Mouse (Mus musculus): ENCODE data around the gene Tnip1.
A peak's percentile ranks its signal among the peaks of the same experiment; 100 is the strongest.

Gene Tnip1

DNA sequence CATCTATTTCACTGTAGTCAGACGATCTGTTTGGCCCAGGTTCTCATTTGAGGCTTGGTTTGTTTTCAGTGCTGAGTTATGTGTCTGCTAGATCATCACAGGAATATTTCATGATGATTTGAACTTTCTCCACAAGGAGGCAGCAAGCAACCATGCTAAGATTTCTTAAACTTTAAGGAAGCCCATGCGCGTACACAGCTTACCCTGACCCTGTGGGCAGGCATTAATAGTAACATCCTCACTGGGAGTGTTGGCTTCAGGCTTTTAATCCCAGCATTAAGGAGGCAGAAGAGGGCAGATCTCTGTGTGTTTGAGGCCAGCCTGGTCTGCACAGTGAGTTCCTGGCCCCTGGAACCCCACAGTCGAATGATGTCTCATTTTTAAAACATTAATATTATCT, 83.3 kb downstream of the Tnip1 start:
- DNase-seq (ENCODE audit: low spot score) = no peak

DNA sequence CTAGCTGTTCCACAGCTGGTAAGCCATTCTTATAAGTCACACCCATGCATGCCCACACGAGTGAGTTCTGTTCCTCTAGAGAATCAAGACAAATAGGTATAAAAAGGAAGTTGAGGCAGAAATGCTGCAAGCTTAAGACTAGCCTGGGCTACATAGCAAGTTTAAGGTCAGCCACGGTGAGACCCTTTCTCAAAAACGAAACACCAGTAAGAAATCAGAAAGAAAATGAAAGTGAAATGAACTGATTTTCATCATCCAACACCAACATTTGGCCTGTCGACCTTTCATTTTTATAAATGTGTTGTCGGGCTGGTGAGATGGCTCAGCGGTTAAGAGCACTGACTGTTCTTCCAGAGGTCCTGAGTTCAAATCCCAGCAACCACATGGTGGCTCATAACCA, 83.8 kb downstream of the Tnip1 start:
- no peak for DNase-seq (ENCODE audit: low spot score)

DNA sequence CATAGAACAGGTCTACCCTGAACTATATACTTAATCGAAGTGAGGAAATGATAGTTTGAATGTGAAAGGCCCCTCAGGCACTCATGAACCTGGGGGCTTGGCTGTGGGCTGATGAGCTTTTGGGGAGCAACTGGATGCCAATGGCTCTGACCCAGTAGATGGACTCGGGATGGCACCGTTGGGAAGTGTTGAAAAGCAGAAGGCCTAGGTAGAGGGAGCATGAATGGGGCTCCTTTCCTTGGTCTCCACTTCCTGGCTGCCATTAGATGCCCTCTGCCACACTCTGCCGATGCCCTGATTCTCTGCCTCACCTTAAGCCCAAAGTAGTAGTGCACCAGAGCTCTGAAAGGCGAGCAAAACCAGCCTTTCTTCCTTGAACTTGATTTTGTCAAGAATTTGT, 86.7 kb downstream of the Tnip1 start:
- DNase-seq (ENCODE audit: low spot score) = no peak

DNA sequence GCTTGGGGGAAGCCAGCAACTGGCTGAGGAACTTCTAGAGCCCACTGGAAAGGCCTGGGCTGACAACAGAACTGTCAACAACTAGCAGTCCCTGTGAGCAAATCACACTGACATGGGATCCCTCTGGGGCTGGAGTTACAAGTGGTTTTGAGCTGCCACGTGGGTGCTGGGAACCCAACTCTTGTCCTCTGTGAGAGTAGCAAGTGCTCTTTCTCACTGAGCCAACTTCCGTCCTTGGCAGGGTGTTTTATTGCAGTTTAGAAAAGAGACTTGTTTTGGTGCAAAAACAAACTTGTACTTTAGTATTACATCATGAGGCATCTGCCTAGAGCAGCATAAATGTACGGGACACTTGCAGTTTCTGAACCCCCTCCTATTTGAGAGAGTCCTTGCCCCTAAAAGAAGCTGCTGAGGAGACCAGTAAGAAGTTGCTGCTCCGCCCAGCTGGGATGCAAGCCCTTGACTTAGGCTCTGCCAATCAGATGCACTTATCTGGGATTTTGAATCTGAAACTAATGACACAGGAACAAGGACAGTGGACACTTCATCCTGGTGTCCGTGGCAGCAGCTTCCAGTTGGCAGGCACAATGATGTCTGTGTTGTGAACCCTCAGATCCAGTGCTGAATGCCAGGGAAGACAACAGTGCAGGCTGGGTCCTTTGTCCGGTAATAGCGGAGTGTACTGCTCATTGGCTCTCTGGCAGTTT, 90.7 kb downstream of the Tnip1 start:
- no peak for DNase-seq (ENCODE audit: low spot score)

DNA sequence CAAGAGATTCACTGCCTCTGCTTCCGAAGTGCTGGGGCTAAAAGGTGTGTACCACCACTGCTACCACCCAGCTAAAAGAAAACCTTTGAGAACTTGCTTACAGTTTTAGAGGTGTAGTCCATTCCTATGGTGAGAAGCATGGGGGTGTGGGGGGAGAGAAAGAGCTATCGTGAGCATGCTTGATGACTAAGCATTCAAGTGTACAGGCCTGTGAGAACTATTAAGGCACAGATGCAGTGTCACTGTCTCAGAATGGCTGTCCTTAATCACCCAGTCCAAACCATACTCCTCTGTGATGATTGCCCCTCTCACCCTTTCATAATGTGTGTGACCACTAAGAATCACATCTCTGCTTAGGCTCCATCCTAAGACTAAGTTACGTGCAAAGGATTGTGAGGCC, 93.4 kb downstream of the Tnip1 start:
- no peak for DNase-seq (ENCODE audit: low spot score)

DNA sequence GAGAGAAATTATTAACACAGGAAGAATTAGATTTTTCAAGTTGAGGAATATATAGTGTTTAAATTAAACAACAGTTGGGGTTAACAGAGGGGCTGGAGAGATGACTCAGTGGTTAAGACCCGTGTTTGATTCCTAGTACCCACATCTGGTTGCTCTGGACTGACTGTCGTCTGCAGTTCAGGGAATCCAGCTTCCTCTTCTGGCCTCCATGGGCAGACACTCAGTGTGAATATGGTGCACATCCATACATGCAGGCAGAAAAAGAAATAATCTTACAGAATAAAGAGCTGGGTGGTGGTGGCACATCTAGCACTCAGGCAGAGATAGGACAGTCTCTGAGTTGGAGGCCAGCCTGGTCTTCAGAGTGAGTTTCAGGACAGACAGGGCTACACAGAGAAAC, 94.3 kb downstream of the Tnip1 start:
- no peak for DNase-seq (ENCODE audit: low spot score)

DNA sequence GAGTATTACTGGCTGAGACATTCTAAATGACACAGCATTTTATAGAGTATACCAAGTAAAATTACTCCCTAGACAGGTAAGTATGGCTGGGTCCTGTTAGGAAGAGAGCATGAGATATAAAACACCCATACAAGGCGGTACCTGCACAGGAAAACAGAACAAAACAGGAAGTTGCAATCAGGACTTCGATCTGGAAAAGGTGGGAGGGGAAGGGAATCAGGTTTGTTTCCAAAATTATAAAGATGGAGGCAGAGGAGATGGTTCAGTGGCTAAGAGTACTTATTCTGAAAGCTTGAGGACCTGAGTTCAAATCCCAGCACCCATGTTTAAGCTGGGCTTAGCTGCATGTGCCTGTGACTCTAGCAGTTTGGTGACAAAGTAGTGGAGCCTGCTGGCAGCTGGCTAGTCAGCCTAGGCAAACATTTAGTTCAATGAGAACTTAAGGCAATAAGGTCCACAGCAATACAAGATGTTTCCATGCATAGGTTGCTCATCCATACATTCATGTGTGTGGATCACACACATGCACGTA, 94.7 kb downstream of the Tnip1 start:
- no peak for DNase-seq (ENCODE audit: low spot score)

DNA sequence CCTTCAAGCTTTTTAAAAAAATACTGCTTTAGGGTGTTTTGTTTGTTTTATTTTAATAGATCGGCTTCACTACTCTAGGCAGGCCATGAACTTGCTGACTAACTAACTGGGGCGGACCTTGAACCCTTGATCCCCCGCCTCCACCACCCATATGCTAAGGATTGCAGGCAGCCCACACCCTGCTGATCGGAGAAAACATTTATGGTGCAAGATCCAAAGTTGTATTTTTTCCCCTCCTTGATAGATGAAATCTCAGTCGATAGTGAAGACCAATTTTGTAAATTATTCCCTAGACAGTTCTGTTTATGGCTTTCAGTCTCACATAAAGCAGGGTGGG, 95.7 kb downstream of the Tnip1 start:
- DNase-seq (ENCODE audit: low spot score) = no peak

DNA sequence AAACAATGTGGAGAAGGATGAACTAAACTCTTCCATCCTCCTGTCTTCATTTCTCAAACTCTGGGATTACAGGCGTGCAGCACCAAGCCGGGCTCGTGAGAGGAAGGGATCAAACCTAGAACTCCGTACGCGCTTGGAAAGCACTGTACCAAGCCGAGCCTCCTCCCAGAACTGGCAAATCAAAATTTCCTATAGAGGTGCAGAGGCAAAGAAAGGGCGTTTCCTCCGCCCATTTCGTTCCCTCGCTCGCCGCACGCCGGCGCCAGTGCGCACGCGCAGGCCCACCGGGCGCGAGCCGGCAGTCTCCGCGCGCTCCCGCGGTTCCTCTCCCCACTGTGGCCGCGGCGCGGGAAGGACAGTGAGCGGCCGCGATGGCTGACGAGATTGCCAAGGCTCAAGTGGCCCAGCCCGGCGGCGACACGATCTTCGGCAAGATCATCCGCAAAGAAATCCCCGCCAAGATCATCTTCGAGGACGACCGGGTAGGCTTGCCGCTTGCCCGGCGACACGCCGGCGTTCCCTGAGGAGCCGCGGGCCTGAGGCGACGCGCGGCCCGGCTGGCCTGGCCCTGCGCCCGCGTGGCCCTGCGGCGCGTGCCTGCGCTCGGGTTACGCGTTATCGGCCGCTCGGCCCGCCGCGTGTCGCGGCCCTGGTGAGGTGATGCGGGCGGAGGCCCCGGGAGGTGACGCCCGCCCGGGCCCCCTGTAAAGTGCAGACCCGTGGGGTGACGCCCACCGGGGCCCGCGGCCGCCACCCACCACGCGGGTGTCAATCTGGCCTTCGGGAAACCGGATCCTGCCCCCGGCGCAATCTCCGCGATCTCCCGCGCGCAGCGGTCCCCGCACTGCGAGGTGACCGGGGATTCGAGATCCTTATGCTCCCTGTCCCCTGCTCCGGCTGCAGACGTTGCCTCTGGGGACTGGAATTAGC, 96.3 kb downstream of the Tnip1 start, which contains the start of gene Hint1:
TSS of gene Hint1 (plus strand) at position 265 of the 930 bp plus-strand sequence.
- DNase-seq (ENCODE audit: low spot score) = peak; percentile 87

DNA sequence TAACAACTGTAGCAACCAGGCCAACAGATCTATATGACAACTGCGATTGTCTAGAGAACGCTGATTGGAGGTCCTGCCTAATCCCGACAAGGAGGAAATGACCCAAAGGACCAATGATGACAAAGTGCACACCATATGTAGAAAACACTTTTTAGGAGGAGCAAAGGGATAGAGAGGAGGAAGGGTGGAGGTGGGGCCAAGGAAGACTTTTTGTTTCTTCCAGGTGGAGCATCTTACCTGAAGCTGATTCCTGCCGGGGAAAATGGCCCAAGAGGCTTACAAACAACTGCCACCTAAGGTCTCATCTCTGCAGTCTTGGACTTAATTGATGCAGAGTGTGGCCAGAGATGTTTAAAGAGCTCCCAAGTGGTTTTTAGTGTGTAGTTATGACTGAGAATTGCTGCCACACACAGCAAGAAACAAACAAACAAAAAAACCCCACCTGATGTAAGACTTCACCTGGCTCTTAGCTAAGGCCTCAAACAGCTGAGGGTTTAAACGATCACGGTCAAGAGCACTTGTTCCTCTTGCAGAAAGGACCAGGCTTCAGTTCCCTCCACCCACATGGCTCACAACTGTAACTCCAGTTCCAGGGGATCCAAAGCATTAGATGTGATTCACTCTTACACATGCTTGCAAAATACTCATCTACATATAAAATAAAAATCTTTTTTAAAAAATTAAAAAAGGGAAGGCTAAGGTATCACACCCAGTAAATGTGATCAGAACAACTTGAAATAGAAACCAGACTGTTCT, 97.2 kb downstream of the Tnip1 start:
- no peak for DNase-seq (ENCODE audit: low spot score)

DNA sequence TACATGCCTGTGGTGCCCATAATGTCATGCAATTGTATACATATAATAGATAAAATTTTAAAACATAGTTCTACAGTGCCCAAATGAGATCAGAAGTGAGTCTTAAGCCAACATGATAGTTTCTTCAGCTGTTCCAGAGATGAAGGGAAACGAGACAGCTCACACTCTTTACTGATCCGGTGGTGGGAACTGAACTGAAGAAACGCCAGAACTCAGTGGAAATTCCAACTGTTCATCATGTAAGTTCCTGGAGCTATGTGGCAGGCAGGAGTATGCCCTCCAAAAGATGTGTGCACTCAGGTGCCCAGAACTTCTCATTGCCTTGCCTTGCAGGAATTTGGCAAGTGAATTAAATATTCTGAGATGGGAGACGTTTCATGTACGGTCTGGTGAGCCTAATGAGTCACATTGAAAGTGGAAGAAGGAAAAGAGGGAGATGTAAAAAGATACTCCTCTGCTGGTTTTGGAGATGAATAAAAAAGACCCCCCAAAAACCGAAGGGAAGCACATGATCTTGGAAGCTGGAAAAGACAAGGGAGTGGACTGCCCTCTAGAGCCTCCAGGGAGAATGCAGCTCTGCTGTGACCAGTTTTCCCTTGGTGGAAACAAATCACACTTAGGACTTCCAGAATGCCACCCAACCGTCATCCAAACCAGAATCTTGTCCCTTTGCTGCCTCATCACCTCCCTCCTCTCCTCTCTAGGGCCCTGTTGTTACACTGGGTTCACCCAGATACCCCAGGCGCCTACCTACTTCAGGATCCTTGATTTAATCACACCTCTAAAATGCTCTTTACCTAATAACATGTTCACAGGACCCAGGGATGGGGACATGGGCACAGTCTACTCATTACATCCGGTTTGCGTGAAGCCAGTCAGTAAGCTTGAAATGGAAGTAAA, 99.8 kb downstream of the Tnip1 start:
- DNase-seq (ENCODE audit: low spot score) = no peak

DNA sequence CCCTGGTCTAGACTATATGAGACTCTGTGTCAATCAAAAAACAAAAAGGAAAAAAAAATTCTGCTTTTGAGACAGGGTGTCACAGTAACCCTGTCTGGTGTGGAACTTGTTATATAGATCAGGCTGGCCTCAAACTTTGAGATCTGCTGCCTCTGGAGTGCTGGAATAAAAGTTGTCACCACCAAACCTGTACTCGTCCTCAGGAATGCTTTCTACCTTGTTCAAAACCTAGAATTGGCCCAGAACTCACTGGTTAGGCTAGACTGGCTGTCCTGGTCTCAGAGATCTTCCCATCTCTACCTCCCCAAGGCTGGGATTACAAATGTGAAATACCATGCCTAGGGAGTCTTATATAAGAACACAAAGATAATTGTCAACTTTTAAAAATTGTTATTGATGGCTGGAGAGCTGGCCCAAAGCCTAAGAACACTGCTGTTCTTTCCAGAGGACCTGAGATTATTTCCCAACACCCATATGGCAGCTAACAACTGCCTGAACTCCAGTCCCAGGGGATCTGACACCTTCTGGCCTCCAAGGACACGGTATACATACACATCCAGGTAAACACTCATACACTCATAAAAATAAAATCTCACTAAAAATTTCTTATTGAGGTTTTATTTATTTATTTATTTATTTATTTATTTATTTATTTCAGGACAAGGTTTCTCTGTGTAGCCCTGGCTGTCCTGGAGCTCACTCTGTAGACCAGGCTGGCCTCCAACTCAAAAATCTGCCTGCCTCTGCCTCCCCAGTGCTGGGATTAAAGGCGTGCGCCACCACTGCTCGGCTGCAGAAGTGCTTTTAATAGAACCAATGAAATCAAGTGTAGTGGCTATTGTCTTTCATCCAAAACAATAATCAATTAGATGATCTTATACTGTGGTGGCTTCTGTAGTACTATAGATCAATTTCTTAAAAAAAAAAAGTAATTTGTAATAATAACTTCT, 101.0 kb downstream of the Tnip1 start:
- no peak for DNase-seq (ENCODE audit: low spot score)

All from ovary, adult 18-20 months (tissue).